Mouse (Mus musculus): Measurements from ENCODE around the gene Rpgrip1. TPM values are rescaled to one million over a fixed set of nuclear protein-coding genes. Genes with fewer than 3 reads are reported as not detected.
"Not testable (repeated sequence)": the region's sequence is repeated elsewhere in the genome, so short reads cannot be mapped to it uniquely, and the experiment has no call there.

Gene Rpgrip1
- 0.95 and 1.1 TPM in 2 replicates for polyA plus RNA-seq (2012; ENCODE audit: insufficient read depth, insufficient read length, missing spikeins)

- H3K4me1 ChIP-seq (ENCODE audit: control insufficient read depth, insufficient read depth, insufficient read length, low read length), result peaks cover 3% of the 10 kb centered on the region; the same call in 1 of the 2 replicates
- no peak within 1 kb of the TSS for H3K4me3 ChIP-seq (ENCODE audit: insufficient read depth, low read depth, low read length)
- no peak within 1 kb of the TSS for H3K27ac ChIP-seq (replicated peaks; ENCODE audit: low read depth, low read length)
Measured at GRCm38 (mm10) chr14:52110346-52110745, at the start of gene Rpgrip1. Rpgrip1 (plus strand) TSS chr14:52110704.

- Histone ChIP-seq H3K4me1 (ENCODE audit: control insufficient read depth, insufficient read depth, insufficient read length, low read length) (0 out of 2 replicates have a peak, but pooled peaks cover 2% of the 10 kb centered on the region), H3K27ac (replicated peaks; ENCODE audit: low read depth, low read length) (no peak overlapping the region), H3K4me3 (ENCODE audit: insufficient read depth, low read depth, low read length) (no peak overlapping the region)
Measured at GRCm38 (mm10) chr14:52060800-52061199, 49.7 kb upstream of the Rpgrip1 start.

GRCm38 (mm10) chr14:52061798-52062197 lies 48.7 kb upstream of the Rpgrip1 start:
- Histone ChIP-seq H3K27ac (replicated peaks; ENCODE audit: low read depth, low read length) (no peak overlapping the region), H3K4me1 (ENCODE audit: control insufficient read depth, insufficient read depth, insufficient read length, low read length) (0 out of 2 replicates have a peak, but pooled peaks cover 2% of the 10 kb centered on the region), H3K4me3 (ENCODE audit: insufficient read depth, low read depth, low read length) (no peak overlapping the region)

GRCm38 (mm10) chr14:52066135-52066534 lies 44.4 kb upstream of the Rpgrip1 start:
- Histone ChIP-seq H3K4me3 (ENCODE audit: insufficient read depth, low read depth, low read length) (no peak overlapping the region), H3K27ac (replicated peaks; ENCODE audit: low read depth, low read length) (no peak overlapping the region), H3K4me1 (ENCODE audit: control insufficient read depth, insufficient read depth, insufficient read length, low read length) (no peaks in the 10 kb centered on the region)

- no peak overlapping the region for H3K4me3 ChIP-seq (ENCODE audit: insufficient read depth, low read depth, low read length)
- H3K27ac ChIP-seq (replicated peaks; ENCODE audit: low read depth, low read length), result no peak overlapping the region
- no peaks in the 10 kb centered on the region for H3K4me1 ChIP-seq (ENCODE audit: control insufficient read depth, insufficient read depth, insufficient read length, low read length)
Measured at GRCm38 (mm10) chr14:52071599-52072137, 38.8 kb upstream of the Rpgrip1 start.

GRCm38 (mm10) chr14:52083083-52083482 lies 27.4 kb upstream of the Rpgrip1 start:
- Histone ChIP-seq H3K4me3 (ENCODE audit: insufficient read depth, low read depth, low read length) (no peak overlapping the region), H3K4me1 (ENCODE audit: control insufficient read depth, insufficient read depth, insufficient read length, low read length) (no peaks in the 10 kb centered on the region), H3K27ac (replicated peaks; ENCODE audit: low read depth, low read length) (no peak overlapping the region)

GRCm38 (mm10) chr14:52094533-52094932 lies 16.0 kb upstream of the Rpgrip1 start:
- H3K27ac ChIP-seq (replicated peaks; ENCODE audit: low read depth, low read length), result no peak overlapping the region
- H3K4me1 ChIP-seq (ENCODE audit: control insufficient read depth, insufficient read depth, insufficient read length, low read length), result peaks cover 4% of the 10 kb centered on the region
- no peak overlapping the region for H3K4me3 ChIP-seq (ENCODE audit: insufficient read depth, low read depth, low read length)

GRCm38 (mm10) chr14:52097191-52097590 lies 13.3 kb upstream of the Rpgrip1 start:
- H3K27ac ChIP-seq (replicated peaks; ENCODE audit: low read depth, low read length); H3K4me3 ChIP-seq (ENCODE audit: insufficient read depth, low read depth, low read length): not testable (repeated sequence)
- peaks cover 11% of the 10 kb centered on the region for H3K4me1 ChIP-seq (ENCODE audit: control insufficient read depth, insufficient read depth, insufficient read length, low read length)

- H3K4me3 ChIP-seq (ENCODE audit: insufficient read depth, low read depth, low read length); H3K27ac ChIP-seq (replicated peaks; ENCODE audit: low read depth, low read length): not testable (repeated sequence)
- peaks cover 11% of the 10 kb centered on the region for H3K4me1 ChIP-seq (ENCODE audit: control insufficient read depth, insufficient read depth, insufficient read length, low read length)
Measured at GRCm38 (mm10) chr14:52098387-52098786, 12.1 kb upstream of the Rpgrip1 start.

- Histone ChIP-seq H3K27ac (replicated peaks; ENCODE audit: low read depth, low read length) (no peak overlapping the region), H3K4me1 (ENCODE audit: control insufficient read depth, insufficient read depth, insufficient read length, low read length) (peaks cover 9% of the 10 kb centered on the region), H3K4me3 (ENCODE audit: insufficient read depth, low read depth, low read length) (no peak overlapping the region)
Measured at GRCm38 (mm10) chr14:52099563-52099962, 10.9 kb upstream of the Rpgrip1 start.

GRCm38 (mm10) chr14:52100170-52100960 lies 10.1 kb upstream of the Rpgrip1 start:
- no peak overlapping the region for H3K27ac ChIP-seq (replicated peaks; ENCODE audit: low read depth, low read length)
- no peak overlapping the region for H3K4me3 ChIP-seq (ENCODE audit: insufficient read depth, low read depth, low read length)
- H3K4me1 ChIP-seq (ENCODE audit: control insufficient read depth, insufficient read depth, insufficient read length, low read length), result peaks cover 9% of the 10 kb centered on the region

- Histone ChIP-seq H3K4me1 (ENCODE audit: control insufficient read depth, insufficient read depth, insufficient read length, low read length) (peaks cover 7% of the 10 kb centered on the region), H3K4me3 (ENCODE audit: insufficient read depth, low read depth, low read length) (no peak overlapping the region), H3K27ac (replicated peaks; ENCODE audit: low read depth, low read length) (no peak overlapping the region)
Measured at GRCm38 (mm10) chr14:52101285-52102157, 9.0 kb upstream of the Rpgrip1 start.

- H3K27ac ChIP-seq (replicated peaks; ENCODE audit: low read depth, low read length), result peak overlapping the region; percentile 86
- H3K4me3 ChIP-seq (ENCODE audit: insufficient read depth, low read depth, low read length), result peak overlapping the region; percentile 88
- peaks cover 10% of the 10 kb centered on the region for H3K4me1 ChIP-seq (ENCODE audit: control insufficient read depth, insufficient read depth, insufficient read length, low read length)
Measured at GRCm38 (mm10) chr14:52103474-52103855, 7.0 kb upstream of the Rpgrip1 start.

GRCm38 (mm10) chr14:52103856-52104676 lies 6.4 kb upstream of the Rpgrip1 start, which contains the start of gene Hnrnpc:
Hnrnpc (minus strand) TSS chr14:52104028.
- peak within 1 kb of the TSS; percentile 88 for H3K4me3 ChIP-seq (ENCODE audit: insufficient read depth, low read depth, low read length)
- H3K27ac ChIP-seq (replicated peaks; ENCODE audit: low read depth, low read length), result peak within 1 kb of the TSS; percentile 89
- H3K4me1 ChIP-seq (ENCODE audit: control insufficient read depth, insufficient read depth, insufficient read length, low read length), result peaks cover 10% of the 10 kb centered on the region
